Mouse (Mus musculus): ENCODE data around the gene Atp5s. TPM values are rescaled to one million over a fixed set of nuclear protein-coding genes. Genes with fewer than 3 reads are reported as not detected.

The Atp5s gene
- polyA plus RNA-seq, 1 experiment from 2014 or later = 20.6 TPM

- peak; percentile 82 for TF ChIP-seq CTCF (IDR thresholded peaks at IDR 0.05; ENCODE audit: low read depth)
- no peak for TF ChIP-seq EP300 (optimal IDR thresholded peaks at IDR 0.05)
Observed at GRCm38 (mm10) chr12:69696746-69697145, 28.0 kb upstream of the Atp5s start.

GRCm38 (mm10) chr12:69698352-69698751, 26.4 kb upstream of the Atp5s start:
- Histone ChIP-seq H3K4me2 (replicated peaks; ENCODE audit: low read depth) (no peak overlapping the region), H3K4me3 (ENCODE audit: low read depth, low read length) (no peak overlapping the region), H3K36me3 (ENCODE audit: control insufficient read depth, insufficient read depth, low read length) (no peaks in the 10 kb centered on the region), H3K4me1 (replicated peaks; ENCODE audit: control insufficient read depth, insufficient read depth) (no peaks in the 10 kb centered on the region), H3K27ac (replicated peaks) (no peak overlapping the region), H3K9me3 (ENCODE audit: control insufficient read depth, low read length) (no peaks in the 10 kb centered on the region), H3K9ac (ENCODE audit: low read length) (no peak overlapping the region), H3K27me3 (ENCODE audit: control insufficient read depth, insufficient read depth, low read length) (no peaks in the 10 kb centered on the region)
- DNase-seq (ENCODE audit: low spot score) (no peak), ATAC-seq (ENCODE audit: low FRiP score, low TSS enrichment) (no peak)
- 83% methylated on average over 6 of the region's 6 CpGs for WGBS
- TF ChIP-seq EP300 (optimal IDR thresholded peaks at IDR 0.05) (no peak), CTCF (IDR thresholded peaks at IDR 0.05; ENCODE audit: low read depth) (no peak)

More at GRCm38 (mm10) chr12:69696746-69697145, 28.0 kb upstream of the Atp5s start:
- peak; percentile 35 for DNase-seq (ENCODE audit: low spot score)
- Histone ChIP-seq H3K4me3 (ENCODE audit: low read depth, low read length) (no peak overlapping the region), H3K4me1 (replicated peaks; ENCODE audit: control insufficient read depth, insufficient read depth) (no peaks in the 10 kb centered on the region), H3K27ac (replicated peaks) (no peak overlapping the region), H3K9ac (ENCODE audit: low read length) (no peak overlapping the region), H3K36me3 (ENCODE audit: control insufficient read depth, insufficient read depth, low read length) (no peaks in the 10 kb centered on the region), H3K9me3 (ENCODE audit: control insufficient read depth, low read length) (no peaks in the 10 kb centered on the region), H3K4me2 (replicated peaks; ENCODE audit: low read depth) (no peak overlapping the region), H3K27me3 (ENCODE audit: control insufficient read depth, insufficient read depth, low read length) (no peaks in the 10 kb centered on the region)
- ATAC-seq (ENCODE audit: low FRiP score, low TSS enrichment) = no peak
- 66% methylated on average over 5 of the region's 5 CpGs for WGBS

- ATAC-seq (ENCODE audit: low FRiP score, low TSS enrichment) = peak; percentile 96
- H3K4me3 ChIP-seq (ENCODE audit: low read depth, low read length) = no peak overlapping the region
- 59% methylated on average over 11 of the region's 11 CpGs for WGBS
- no peak for TF ChIP-seq EP300 (optimal IDR thresholded peaks at IDR 0.05)
- TF ChIP-seq CTCF (IDR thresholded peaks at IDR 0.05; ENCODE audit: low read depth) = no peak
- DNase-seq (ENCODE audit: low spot score) = peak; percentile 86
- no peaks in the 10 kb centered on the region for H3K4me1 ChIP-seq (replicated peaks; ENCODE audit: control insufficient read depth, insufficient read depth)
- no peaks in the 10 kb centered on the region for H3K36me3 ChIP-seq (ENCODE audit: control insufficient read depth, insufficient read depth, low read length)
- no peak overlapping the region for H3K4me2 ChIP-seq (replicated peaks; ENCODE audit: low read depth)
- H3K27me3 ChIP-seq (ENCODE audit: control insufficient read depth, insufficient read depth, low read length) = no peaks in the 10 kb centered on the region
- no peaks in the 10 kb centered on the region for H3K9me3 ChIP-seq (ENCODE audit: control insufficient read depth, low read length)
- peak overlapping the region; percentile 46 for H3K27ac ChIP-seq (replicated peaks)
- no peak overlapping the region for H3K9ac ChIP-seq (ENCODE audit: low read length)
Observed at GRCm38 (mm10) chr12:69704799-69705458, 19.8 kb upstream of the Atp5s start.

GRCm38 (mm10) chr12:69713628-69714027, 11.1 kb upstream of the Atp5s start:
- no peaks in the 10 kb centered on the region for H3K27me3 ChIP-seq (ENCODE audit: control insufficient read depth, insufficient read depth, low read length)
- no peaks in the 10 kb centered on the region for H3K4me1 ChIP-seq (replicated peaks; ENCODE audit: control insufficient read depth, insufficient read depth)
- H3K9me3 ChIP-seq (ENCODE audit: control insufficient read depth, low read length) = no peaks in the 10 kb centered on the region
- H3K4me2 ChIP-seq (replicated peaks; ENCODE audit: low read depth) = no peak overlapping the region
- no peak overlapping the region for H3K4me3 ChIP-seq (ENCODE audit: low read depth, low read length)
- no peak overlapping the region for H3K27ac ChIP-seq (replicated peaks)
- ATAC-seq (ENCODE audit: low FRiP score, low TSS enrichment) (no peak), DNase-seq (ENCODE audit: low spot score) (no peak)
- no peak for TF ChIP-seq CTCF (IDR thresholded peaks at IDR 0.05; ENCODE audit: low read depth)
- no peak for TF ChIP-seq EP300 (optimal IDR thresholded peaks at IDR 0.05)
- H3K9ac ChIP-seq (ENCODE audit: low read length) = no peak overlapping the region
- no peaks in the 10 kb centered on the region for H3K36me3 ChIP-seq (ENCODE audit: control insufficient read depth, insufficient read depth, low read length)

GRCm38 (mm10) chr12:69722857-69723256, 1.9 kb upstream of the Atp5s start:
- no peaks in the 10 kb centered on the region for H3K4me1 ChIP-seq (replicated peaks; ENCODE audit: control insufficient read depth, insufficient read depth)
- no peak overlapping the region for H3K4me3 ChIP-seq (ENCODE audit: low read depth, low read length)
- no peak for DNase-seq (ENCODE audit: low spot score)
- no peaks in the 10 kb centered on the region for H3K9me3 ChIP-seq (ENCODE audit: control insufficient read depth, low read length)
- no peak overlapping the region for H3K9ac ChIP-seq (ENCODE audit: low read length)
- no peak overlapping the region for H3K27ac ChIP-seq (replicated peaks)
- no peaks in the 10 kb centered on the region for H3K27me3 ChIP-seq (ENCODE audit: control insufficient read depth, insufficient read depth, low read length)
- H3K4me2 ChIP-seq (replicated peaks; ENCODE audit: low read depth) = no peak overlapping the region
- ATAC-seq (ENCODE audit: low FRiP score, low TSS enrichment) = no peak
- H3K36me3 ChIP-seq (ENCODE audit: control insufficient read depth, insufficient read depth, low read length) = 0 out of 2 replicates have a peak, but pooled peaks cover 3% of the 10 kb centered on the region
- WGBS = 79% methylated on average over 3 of the region's 3 CpGs
- TF ChIP-seq CTCF (IDR thresholded peaks at IDR 0.05; ENCODE audit: low read depth) (no peak), EP300 (optimal IDR thresholded peaks at IDR 0.05) (no peak)

- Histone ChIP-seq H3K27me3 (ENCODE audit: control insufficient read depth, insufficient read depth, low read length) (no peaks in the 10 kb centered on the region), H3K27ac (replicated peaks) (no peak overlapping the region), H3K4me2 (replicated peaks; ENCODE audit: low read depth) (peak overlapping the region; percentile 88), H3K4me1 (replicated peaks; ENCODE audit: control insufficient read depth, insufficient read depth) (no peaks in the 10 kb centered on the region), H3K9me3 (ENCODE audit: control insufficient read depth, low read length) (no peaks in the 10 kb centered on the region), H3K36me3 (ENCODE audit: control insufficient read depth, insufficient read depth, low read length) (0 out of 2 replicates have a peak, but pooled peaks cover 3% of the 10 kb centered on the region), H3K4me3 (ENCODE audit: low read depth, low read length) (no peak overlapping the region), H3K9ac (ENCODE audit: low read length) (no peak overlapping the region)
- no peak for TF ChIP-seq CTCF (IDR thresholded peaks at IDR 0.05; ENCODE audit: low read depth)
- no peak for TF ChIP-seq EP300 (optimal IDR thresholded peaks at IDR 0.05)
- DNase-seq (ENCODE audit: low spot score) (no peak), ATAC-seq (ENCODE audit: low FRiP score, low TSS enrichment) (no peak)
- WGBS = 50% methylated on average over 2 of the region's 2 CpGs
Observed at GRCm38 (mm10) chr12:69723376-69723775, 1.4 kb upstream of the Atp5s start.
